Mouse (Mus musculus): ENCODE measurements around the gene Ino80e. TPM values are rescaled to one million over a fixed set of nuclear protein-coding genes. Genes with fewer than 3 reads are reported as not detected.

The Ino80e gene
- polyA plus RNA-seq, 1 experiment from 2014 or later, result 89.4 TPM

GRCm38 (mm10) chr7:126816494-126816893, 45.7 kb downstream of the Ino80e start:
- no peaks in the 10 kb centered on the region for H3K4me1 ChIP-seq (replicated peaks; ENCODE audit: control insufficient read depth, insufficient read depth, low read length)
- no peak overlapping the region for H3K4me3 ChIP-seq (ENCODE audit: low read depth, low read length)
- 89% methylated on average over 8 of the region's 8 CpGs for WGBS
- H3K36me3 ChIP-seq (ENCODE audit: control insufficient read depth, insufficient read depth, low read length), result no peaks in the 10 kb centered on the region
- no peaks in the 10 kb centered on the region for H3K27me3 ChIP-seq (ENCODE audit: control insufficient read depth, insufficient read depth, low read length)
- no peak overlapping the region for H3K27ac ChIP-seq (ENCODE audit: low read depth, low read length)
- H3K4me2 ChIP-seq (replicated peaks; ENCODE audit: low read depth, low read length), result no peak overlapping the region
- H3K9me3 ChIP-seq (ENCODE audit: control insufficient read depth, low read length), result no peaks in the 10 kb centered on the region
- ATAC-seq (ENCODE audit: low FRiP score), result no peak
- DNase-seq (ENCODE audit: low spot score), result no peak
- H3K9ac ChIP-seq (ENCODE audit: low read depth, low read length), result no peak overlapping the region

GRCm38 (mm10) chr7:126815726-126816222, 46.4 kb downstream of the Ino80e start:
- WGBS, result 51% methylated on average over 8 of the region's 8 CpGs
- no peaks in the 10 kb centered on the region for H3K9me3 ChIP-seq (ENCODE audit: control insufficient read depth, low read length)
- no peaks in the 10 kb centered on the region for H3K4me1 ChIP-seq (replicated peaks; ENCODE audit: control insufficient read depth, insufficient read depth, low read length)
- H3K36me3 ChIP-seq (ENCODE audit: control insufficient read depth, insufficient read depth, low read length), result no peaks in the 10 kb centered on the region
- H3K9ac ChIP-seq (ENCODE audit: low read depth, low read length), result no peak overlapping the region
- no peak overlapping the region for H3K4me2 ChIP-seq (replicated peaks; ENCODE audit: low read depth, low read length)
- no peak for DNase-seq (ENCODE audit: low spot score)
- ATAC-seq (ENCODE audit: low FRiP score), result no peak
- H3K27me3 ChIP-seq (ENCODE audit: control insufficient read depth, insufficient read depth, low read length), result no peaks in the 10 kb centered on the region
- H3K4me3 ChIP-seq (ENCODE audit: low read depth, low read length), result no peak overlapping the region
- H3K27ac ChIP-seq (ENCODE audit: low read depth, low read length), result no peak overlapping the region

- no peaks in the 10 kb centered on the region for H3K9me3 ChIP-seq (ENCODE audit: control insufficient read depth, low read length)
- H3K4me3 ChIP-seq (ENCODE audit: low read depth, low read length), result no peak overlapping the region
- ATAC-seq (ENCODE audit: low FRiP score), result no peak
- H3K9ac ChIP-seq (ENCODE audit: low read depth, low read length), result no peak overlapping the region; the same call in 1 of the 2 replicates
- H3K36me3 ChIP-seq (ENCODE audit: control insufficient read depth, insufficient read depth, low read length), result peaks cover 2% of the 10 kb centered on the region; the same call in 1 of the 2 replicates
- no peaks in the 10 kb centered on the region for H3K27me3 ChIP-seq (ENCODE audit: control insufficient read depth, insufficient read depth, low read length)
- peak overlapping the region; percentile 85; the same call in 1 of the 2 replicates for H3K4me2 ChIP-seq (replicated peaks; ENCODE audit: low read depth, low read length)
- no peak overlapping the region for H3K27ac ChIP-seq (ENCODE audit: low read depth, low read length)
- peaks cover 9% of the 10 kb centered on the region for H3K4me1 ChIP-seq (replicated peaks; ENCODE audit: control insufficient read depth, insufficient read depth, low read length)
- WGBS, result 74% methylated on average over 5 of the region's 5 CpGs
- no peak for DNase-seq (ENCODE audit: low spot score)
Observed at GRCm38 (mm10) chr7:126809723-126810369, 52.3 kb downstream of the Ino80e start.

GRCm38 (mm10) chr7:126808703-126809455, 53.3 kb downstream of the Ino80e start:
- Histone ChIP-seq H3K9me3 (ENCODE audit: control insufficient read depth, low read length) (no peaks in the 10 kb centered on the region), H3K27ac (ENCODE audit: low read depth, low read length) (peak overlapping the region; percentile 58; the same call in 1 of the 2 replicates), H3K27me3 (ENCODE audit: control insufficient read depth, insufficient read depth, low read length) (no peaks in the 10 kb centered on the region), H3K36me3 (ENCODE audit: control insufficient read depth, insufficient read depth, low read length) (peaks cover 2% of the 10 kb centered on the region; the same call in 1 of the 2 replicates), H3K9ac (ENCODE audit: low read depth, low read length) (peak overlapping the region; percentile 81), H3K4me2 (replicated peaks; ENCODE audit: low read depth, low read length) (peak overlapping the region; percentile 85), H3K4me1 (replicated peaks; ENCODE audit: control insufficient read depth, insufficient read depth, low read length) (peaks cover 9% of the 10 kb centered on the region), H3K4me3 (ENCODE audit: low read depth, low read length) (peak overlapping the region; percentile 60)
- under 1% methylated on average over 39 of the region's 43 CpGs for WGBS
- DNase-seq (ENCODE audit: low spot score) (peak; percentile 88), ATAC-seq (ENCODE audit: low FRiP score) (peak; percentile 93)

DNA sequence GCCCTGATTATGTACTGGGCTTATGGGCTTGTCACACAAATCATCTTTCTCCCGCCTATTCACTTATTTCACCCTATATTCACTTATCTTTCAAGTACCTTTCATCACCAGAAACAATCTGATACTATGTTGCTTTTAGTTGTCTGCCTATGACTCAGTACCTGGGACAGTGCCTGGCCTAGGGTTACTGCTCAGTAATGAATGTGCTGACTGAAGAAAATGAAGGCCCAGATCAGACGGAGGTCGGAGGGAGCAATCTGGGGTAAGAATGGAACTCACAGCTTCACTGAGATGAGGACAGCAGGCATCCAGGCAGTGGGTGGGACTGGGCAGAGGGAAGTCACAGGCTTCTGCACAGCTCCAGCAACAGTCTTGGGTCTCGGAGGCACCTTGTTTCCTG, 54.8 kb downstream of the Ino80e start:
- Histone ChIP-seq H3K4me1 (replicated peaks; ENCODE audit: control insufficient read depth, insufficient read depth, low read length) (peaks cover 9% of the 10 kb centered on the region), H3K4me3 (ENCODE audit: low read depth, low read length) (no peak overlapping the region), H3K27ac (ENCODE audit: low read depth, low read length) (no peak overlapping the region), H3K27me3 (ENCODE audit: control insufficient read depth, insufficient read depth, low read length) (no peaks in the 10 kb centered on the region), H3K4me2 (replicated peaks; ENCODE audit: low read depth, low read length) (peak overlapping the region; percentile 85), H3K9me3 (ENCODE audit: control insufficient read depth, low read length) (no peaks in the 10 kb centered on the region), H3K36me3 (ENCODE audit: control insufficient read depth, insufficient read depth, low read length) (peaks cover 2% of the 10 kb centered on the region; the same call in 1 of the 2 replicates), H3K9ac (ENCODE audit: low read depth, low read length) (peak overlapping the region; percentile 81; the same call in 1 of the 2 replicates)
- WGBS, result 66% methylated on average over 4 of the region's 4 CpGs
- DNase-seq (ENCODE audit: low spot score) (no peak), ATAC-seq (ENCODE audit: low FRiP score) (no peak)

DNA sequence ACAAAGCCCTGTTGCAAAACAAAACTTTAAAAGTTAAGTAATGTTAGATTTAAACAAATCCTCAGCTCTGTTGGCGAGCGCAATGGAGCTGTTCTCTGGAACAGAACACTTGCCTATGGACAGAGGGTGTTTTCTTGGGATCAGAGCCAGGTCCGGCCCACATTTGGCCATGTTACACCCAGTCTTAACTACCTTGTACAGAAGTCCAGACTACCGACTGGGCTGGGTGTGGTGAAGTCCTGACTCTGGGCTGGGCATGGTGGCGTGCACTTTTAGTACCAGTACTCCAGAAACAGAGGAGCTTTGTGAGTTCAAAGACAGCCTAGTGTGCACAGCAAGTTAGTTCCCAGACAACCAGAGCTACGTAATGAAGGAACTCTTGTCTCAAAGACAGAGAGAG, 55.2 kb downstream of the Ino80e start:
- Histone ChIP-seq H3K4me1 (replicated peaks; ENCODE audit: control insufficient read depth, insufficient read depth, low read length) (peaks cover 9% of the 10 kb centered on the region), H3K27me3 (ENCODE audit: control insufficient read depth, insufficient read depth, low read length) (no peaks in the 10 kb centered on the region), H3K27ac (ENCODE audit: low read depth, low read length) (no peak overlapping the region), H3K4me3 (ENCODE audit: low read depth, low read length) (no peak overlapping the region), H3K9ac (ENCODE audit: low read depth, low read length) (no peak overlapping the region), H3K4me2 (replicated peaks; ENCODE audit: low read depth, low read length) (no peak overlapping the region), H3K9me3 (ENCODE audit: control insufficient read depth, low read length) (no peaks in the 10 kb centered on the region), H3K36me3 (ENCODE audit: control insufficient read depth, insufficient read depth, low read length) (peaks cover 2% of the 10 kb centered on the region; the same call in 1 of the 2 replicates)
- WGBS, result 84% methylated on average over 6 of the region's 6 CpGs
- ATAC-seq (ENCODE audit: low FRiP score), result no peak
- no peak for DNase-seq (ENCODE audit: low spot score)

GRCm38 (mm10) chr7:126803751-126804150, 58.4 kb downstream of the Ino80e start:
- Histone ChIP-seq H3K27me3 (ENCODE audit: control insufficient read depth, insufficient read depth, low read length) (no peaks in the 10 kb centered on the region), H3K4me3 (ENCODE audit: low read depth, low read length) (no peak overlapping the region), H3K36me3 (ENCODE audit: control insufficient read depth, insufficient read depth, low read length) (peaks cover 2% of the 10 kb centered on the region; the same call in 1 of the 2 replicates), H3K4me1 (replicated peaks; ENCODE audit: control insufficient read depth, insufficient read depth, low read length) (peaks cover 9% of the 10 kb centered on the region), H3K9me3 (ENCODE audit: control insufficient read depth, low read length) (no peaks in the 10 kb centered on the region), H3K9ac (ENCODE audit: low read depth, low read length) (no peak overlapping the region), H3K27ac (ENCODE audit: low read depth, low read length) (no peak overlapping the region), H3K4me2 (replicated peaks; ENCODE audit: low read depth, low read length) (no peak overlapping the region)
- no peak for DNase-seq (ENCODE audit: low spot score)
- no peak for ATAC-seq (ENCODE audit: low FRiP score)

DNA sequence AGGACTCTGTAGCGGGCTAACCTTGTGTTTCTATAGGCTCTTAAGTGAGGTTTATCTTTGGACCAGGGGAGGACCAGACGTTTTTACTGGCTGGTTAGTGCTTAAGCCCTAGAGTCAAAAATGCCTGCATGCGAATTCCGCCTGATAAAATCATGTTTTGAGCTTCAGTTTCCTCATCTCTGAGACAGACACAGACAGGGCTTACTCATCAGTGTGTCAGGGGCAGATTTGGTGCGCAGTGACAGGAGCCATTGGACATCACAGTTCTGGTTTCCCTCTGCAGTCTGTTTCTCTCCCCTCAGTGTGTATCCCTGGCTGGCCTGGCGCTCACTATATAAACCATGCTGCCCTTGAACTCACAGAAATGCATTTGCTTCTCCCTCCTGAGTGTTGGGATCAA, 59.0 kb downstream of the Ino80e start:
- no peak for ATAC-seq (ENCODE audit: low FRiP score)
- H3K27ac ChIP-seq (ENCODE audit: low read depth, low read length), result no peak overlapping the region
- WGBS, result 95% methylated on average over 6 of the region's 6 CpGs
- no peak for DNase-seq (ENCODE audit: low spot score)
- no peaks in the 10 kb centered on the region for H3K27me3 ChIP-seq (ENCODE audit: control insufficient read depth, insufficient read depth, low read length)
- H3K9me3 ChIP-seq (ENCODE audit: control insufficient read depth, low read length), result no peaks in the 10 kb centered on the region
- no peak overlapping the region for H3K9ac ChIP-seq (ENCODE audit: low read depth, low read length)
- H3K4me3 ChIP-seq (ENCODE audit: low read depth, low read length), result no peak overlapping the region
- peaks cover 6% of the 10 kb centered on the region for H3K4me1 ChIP-seq (replicated peaks; ENCODE audit: control insufficient read depth, insufficient read depth, low read length)
- H3K36me3 ChIP-seq (ENCODE audit: control insufficient read depth, insufficient read depth, low read length), result peaks cover 2% of the 10 kb centered on the region; the same call in 1 of the 2 replicates
- no peak overlapping the region for H3K4me2 ChIP-seq (replicated peaks; ENCODE audit: low read depth, low read length)
